Mouse (Mus musculus) embryonic facial prominence, embryonic 10.5 days (tissue): Measurements from ENCODE around the gene Sufu. TPM values are rescaled to one million over a fixed set of nuclear protein-coding genes. Genes with fewer than 3 reads are reported as not detected.
A peak's percentile ranks its signal among the peaks of the same experiment; 100 is the strongest.

Experiments used
- DNase-seq: peaks from one replicate; pipeline ENCODE4 v3.0.0-alpha.2; 2017; ENCODE audit warnings: low spot score
- H3K27ac ChIP-seq: fragments of 300-500 bp; sonication (generic); replicated peaks from 2 replicates; pipeline ENCODE4 v1.5.1; 2016; ENCODE audit warnings: mild to moderate bottlenecking
- H3K27me3 ChIP-seq: fragments of 300-500 bp; sonication (generic); replicated peaks from 2 replicates; pipeline ENCODE4 v1.6.1; 2016; ENCODE audit warnings: low read depth, mild to moderate bottlenecking; ENCODE audit not compliant: poor library complexity, severe bottlenecking
- H3K36me3 ChIP-seq: fragments of 300-500 bp; sonication (generic); replicated peaks from 2 replicates; pipeline ENCODE4 v1.6.1; 2016; ENCODE audit warnings: mild to moderate bottlenecking, moderate library complexity
- H3K4me1 ChIP-seq: fragments of 300-500 bp; sonication (generic); 2 replicates; pipeline ENCODE4 v1.6.1; 2016
- H3K4me3 ChIP-seq: fragments of 300-500 bp; sonication (generic); 2 replicates; pipeline ENCODE4 v1.5.1; 2016; ENCODE audit warnings: mild to moderate bottlenecking, moderate library complexity
- H3K9me3 ChIP-seq: fragments of 300-500 bp; sonication (generic); 2 replicates; pipeline ENCODE4 v1.6.1; 2016; ENCODE audit warnings: mild to moderate bottlenecking
- WGBS: fragments of 180-500 bp; shearing (Covaris S2); methylation state at CpG from one replicate; pipeline ENCODE4 v1.1.7; 2016; 5-methylcytosine and 5-hydroxymethylcytosine counted together
- polyA plus RNA-seq: library from polyadenylated mRNA; unstranded; fragments of >200 nt; fragmentation: Nextera tagmentation; extraction: Ambion mirVana; gene quantifications from 2 replicates; pipeline ENCODE4 v1.2.1, GENCODE M21; 2016

The Sufu gene
- polyA plus RNA-seq, 1 experiment from 2014 or later: 50.5 TPM

- H3K36me3 ChIP-seq: peaks cover 20% of the 10 kb centered on the region
- no peaks in the 10 kb centered on the region for H3K9me3 ChIP-seq
- WGBS: 59% methylated on average over 7 of the region's 7 CpGs
- no peaks in the 10 kb centered on the region for H3K27me3 ChIP-seq
- no peak overlapping the region for H3K4me3 ChIP-seq
- DNase-seq: no peak
- peaks cover 69% of the 10 kb centered on the region for H3K4me1 ChIP-seq
- H3K27ac ChIP-seq: no peak overlapping the region
Measured at GRCm38 (mm10) chr19:46447110-46447509, 50.4 kb downstream of the Sufu start.

- WGBS: 38% methylated on average over 6 of the region's 6 CpGs
- Histone ChIP-seq H3K4me3 (peak overlapping the region; percentile 19; the same call in 1 of the 2 replicates), H3K36me3 (peaks cover 27% of the 10 kb centered on the region), H3K9me3 (no peaks in the 10 kb centered on the region), H3K27ac (peak overlapping the region; percentile 66; the same call in 1 of the 2 replicates), H3K4me1 (peaks cover 73% of the 10 kb centered on the region), H3K27me3 (no peaks in the 10 kb centered on the region)
- DNase-seq: no peak
Measured at GRCm38 (mm10) chr19:46447911-46448310, 51.2 kb downstream of the Sufu start.

DNA sequence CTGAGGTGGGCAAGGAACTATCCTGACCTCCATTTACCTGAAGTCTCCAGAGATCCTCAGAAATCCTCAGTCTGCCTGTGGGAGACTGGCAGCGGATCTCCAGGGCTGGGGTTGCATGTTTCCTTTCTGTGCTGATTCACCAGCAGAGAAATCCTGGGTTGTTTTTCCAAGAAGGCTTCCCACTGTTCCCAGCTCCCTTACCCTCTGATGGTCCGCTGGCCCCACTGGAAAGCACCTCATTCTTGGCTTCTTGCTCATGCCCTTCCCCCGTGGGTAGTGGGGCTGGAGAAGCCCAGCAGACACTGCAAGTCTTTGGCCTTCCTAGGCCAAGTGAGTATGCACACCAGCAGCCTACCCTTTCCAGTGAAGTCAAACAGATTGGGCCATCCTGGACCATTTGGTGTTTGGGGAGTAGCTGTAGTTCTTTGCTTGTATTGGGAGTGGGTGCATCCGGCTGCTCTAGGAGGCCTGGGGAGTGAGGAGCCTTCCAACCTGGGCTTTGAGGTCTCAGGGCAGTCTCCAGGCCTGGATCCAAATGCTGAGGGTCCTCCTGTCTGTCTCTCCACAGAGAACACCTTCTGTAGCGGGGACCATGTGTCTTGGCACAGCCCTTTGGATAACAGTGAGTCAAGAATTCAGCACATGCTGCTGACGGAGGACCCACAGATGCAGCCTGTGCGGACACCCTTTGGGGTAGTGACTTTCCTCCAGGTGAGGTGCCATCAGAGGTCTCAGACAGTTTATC is 52.7 kb downstream of the Sufu start:
- 84% methylated on average over 7 of the region's 7 CpGs for WGBS
- Histone ChIP-seq H3K27ac (0 out of 2 replicates have a peak overlapping the region, but pooled peaks have one; percentile 20), H3K4me1 (peaks cover 73% of the 10 kb centered on the region), H3K4me3 (no peak overlapping the region), H3K36me3 (peaks cover 42% of the 10 kb centered on the region), H3K9me3 (no peaks in the 10 kb centered on the region), H3K27me3 (no peaks in the 10 kb centered on the region)
- DNase-seq: no peak

- WGBS: 47% methylated on average over 10 of the region's 10 CpGs
- peak; percentile 60 for DNase-seq
- Histone ChIP-seq H3K4me1 (peaks cover 79% of the 10 kb centered on the region), H3K36me3 (peaks cover 70% of the 10 kb centered on the region), H3K27ac (peak overlapping the region; percentile 60), H3K27me3 (no peaks in the 10 kb centered on the region), H3K9me3 (no peaks in the 10 kb centered on the region), H3K4me3 (no peak overlapping the region)
Measured at GRCm38 (mm10) chr19:46452052-46452827, 55.5 kb downstream of the Sufu start.

GRCm38 (mm10) chr19:46452916-46453315 is 56.2 kb downstream of the Sufu start:
- Histone ChIP-seq H3K4me3 (no peak overlapping the region), H3K36me3 (peaks cover 77% of the 10 kb centered on the region), H3K27ac (peak overlapping the region; percentile 60), H3K27me3 (no peaks in the 10 kb centered on the region), H3K9me3 (no peaks in the 10 kb centered on the region), H3K4me1 (peaks cover 73% of the 10 kb centered on the region)
- WGBS: 83% methylated on average over 9 of the region's 9 CpGs
- no peak for DNase-seq

- Histone ChIP-seq H3K4me1 (peaks cover 69% of the 10 kb centered on the region), H3K27me3 (no peaks in the 10 kb centered on the region), H3K27ac (peak overlapping the region; percentile 76), H3K4me3 (no peak overlapping the region), H3K36me3 (peaks cover 91% of the 10 kb centered on the region), H3K9me3 (no peaks in the 10 kb centered on the region)
- DNase-seq: no peak
- WGBS: 63% methylated on average over 20 of the region's 20 CpGs
Measured at GRCm38 (mm10) chr19:46454126-46454880, 57.6 kb downstream of the Sufu start.

- DNase-seq: peak; percentile 42
- Histone ChIP-seq H3K4me3 (peak overlapping the region; percentile 11; the same call in 1 of the 2 replicates), H3K27me3 (no peaks in the 10 kb centered on the region), H3K9me3 (no peaks in the 10 kb centered on the region), H3K4me1 (peaks cover 64% of the 10 kb centered on the region), H3K27ac (peak overlapping the region; percentile 76), H3K36me3 (peaks cover 98% of the 10 kb centered on the region)
- WGBS: 73% methylated on average over 1 of the region's 1 CpGs
Measured at GRCm38 (mm10) chr19:46455032-46455431, 58.3 kb downstream of the Sufu start.

DNA sequence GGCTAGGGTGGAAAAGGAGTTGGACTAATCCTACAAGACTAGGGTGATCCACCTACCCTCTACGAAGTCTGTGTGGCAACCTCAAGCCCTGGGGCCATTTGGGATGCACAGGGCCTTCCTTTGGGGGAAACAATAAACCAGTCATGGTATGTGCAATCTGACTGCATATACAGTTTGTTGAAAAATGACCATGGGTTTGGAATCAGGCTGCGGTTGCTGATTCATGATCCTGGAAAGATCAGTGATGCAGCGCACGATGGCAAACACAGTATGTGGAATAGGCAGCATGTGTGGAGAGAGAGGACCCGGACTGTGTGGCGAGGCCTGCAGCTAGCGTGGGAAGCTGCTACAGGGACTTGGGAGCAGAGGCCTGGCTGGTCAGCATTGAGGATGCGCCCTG is 58.9 kb downstream of the Sufu start:
- peak overlapping the region; percentile 76 for H3K27ac ChIP-seq
- H3K36me3 ChIP-seq: peaks cover 99% of the 10 kb centered on the region

GRCm38 (mm10) chr19:46456018-46456735 is 59.5 kb downstream of the Sufu start:
- no peak overlapping the region for H3K4me3 ChIP-seq
- peak overlapping the region; percentile 76 for H3K27ac ChIP-seq
- H3K4me1 ChIP-seq: peaks cover 63% of the 10 kb centered on the region
- DNase-seq: no peak
- no peaks in the 10 kb centered on the region for H3K9me3 ChIP-seq
- WGBS: 88% methylated on average over 5 of the region's 5 CpGs
- H3K27me3 ChIP-seq: no peaks in the 10 kb centered on the region
- peaks cover 99% of the 10 kb centered on the region for H3K36me3 ChIP-seq

More for the DNA sequence above, 58.9 kb downstream of the Sufu start:
- H3K27me3 ChIP-seq: no peaks in the 10 kb centered on the region
- no peaks in the 10 kb centered on the region for H3K9me3 ChIP-seq
- peak overlapping the region; percentile 11; the same call in 1 of the 2 replicates for H3K4me3 ChIP-seq
- H3K4me1 ChIP-seq: peaks cover 63% of the 10 kb centered on the region
- no peak for DNase-seq
- 91% methylated on average over 8 of the region's 8 CpGs for WGBS

DNA sequence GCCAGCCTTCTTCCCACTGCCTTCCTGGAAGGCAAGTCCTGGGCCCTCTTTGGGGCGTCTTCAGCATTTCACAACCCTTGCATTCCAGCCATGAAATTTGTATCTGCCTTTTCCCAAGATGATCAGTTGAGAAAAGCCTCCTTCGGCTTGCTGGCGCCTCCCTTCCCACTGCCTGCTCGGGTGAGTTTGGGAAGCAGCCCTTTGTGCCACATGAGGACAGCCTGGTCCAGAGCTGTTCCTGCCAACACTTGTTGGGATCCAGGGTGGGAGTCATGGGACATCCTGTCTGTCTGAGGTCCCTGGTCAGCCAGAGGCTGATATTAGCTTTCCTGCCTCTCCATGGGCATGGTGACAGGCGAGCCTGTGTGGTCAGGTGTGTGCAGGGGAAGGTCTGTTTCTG is 61.1 kb downstream of the Sufu start:
- 87% methylated on average over 5 of the region's 5 CpGs for whole genome bisulfite sequencing
- no peak for DNase-seq
- Histone ChIP-seq H3K36me3 (peaks cover 99% of the 10 kb centered on the region), H3K9me3 (no peaks in the 10 kb centered on the region), H3K27ac (no peak overlapping the region), H3K4me1 (peaks cover 47% of the 10 kb centered on the region), H3K4me3 (no peak overlapping the region), H3K27me3 (no peaks in the 10 kb centered on the region)

DNA sequence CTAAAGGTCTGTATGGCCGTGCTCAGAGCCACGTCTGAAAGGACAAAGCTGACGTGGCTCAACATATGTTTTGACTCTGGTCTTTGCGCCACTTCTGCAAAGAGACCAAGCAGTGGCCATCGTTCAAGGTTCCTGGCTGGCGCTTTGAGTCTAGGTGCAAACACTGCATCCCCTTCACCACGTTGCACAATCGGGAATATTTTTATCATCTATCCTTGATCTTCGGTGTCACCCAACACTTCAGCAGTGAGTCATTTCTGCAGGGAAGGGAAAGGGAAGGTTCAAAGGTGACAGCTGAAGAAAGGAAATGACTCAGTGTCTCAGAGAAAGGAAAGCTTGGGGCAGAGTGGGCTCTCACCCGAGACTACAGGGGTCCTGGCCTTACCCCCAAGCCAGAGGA is 62.6 kb downstream of the Sufu start:
- Histone ChIP-seq H3K4me1 (peaks cover 32% of the 10 kb centered on the region), H3K27ac (0 out of 2 replicates have a peak overlapping the region, but pooled peaks have one; percentile 35), H3K4me3 (no peak overlapping the region), H3K36me3 (peaks cover 93% of the 10 kb centered on the region), H3K27me3 (no peaks in the 10 kb centered on the region), H3K9me3 (no peaks in the 10 kb centered on the region)
- DNase-seq: no peak
- 79% methylated on average over 10 of the region's 10 CpGs for WGBS

DNA sequence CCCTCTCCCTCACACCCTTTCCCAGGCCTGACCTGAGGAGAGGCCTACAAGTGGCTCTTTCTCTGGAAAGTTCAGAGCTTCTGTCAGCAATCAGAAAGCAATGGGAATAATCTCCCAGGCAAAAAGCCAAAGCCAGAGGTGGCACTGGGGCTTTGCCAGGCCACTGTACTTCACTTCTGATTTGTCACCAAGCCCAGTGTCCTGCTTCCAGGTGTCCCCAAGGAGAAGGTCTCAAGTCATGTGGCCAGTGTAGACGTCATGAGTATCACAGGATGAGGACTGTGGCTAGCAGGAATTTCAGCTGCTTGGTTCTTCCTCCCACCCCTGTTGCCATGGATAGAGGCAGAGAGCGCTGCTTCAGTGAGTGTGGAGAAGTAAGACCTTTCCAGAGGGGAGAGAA is 63.2 kb downstream of the Sufu start:
- Histone ChIP-seq H3K36me3 (peaks cover 86% of the 10 kb centered on the region), H3K4me1 (peaks cover 26% of the 10 kb centered on the region), H3K27me3 (no peaks in the 10 kb centered on the region), H3K27ac (no peak overlapping the region), H3K9me3 (no peaks in the 10 kb centered on the region), H3K4me3 (no peak overlapping the region)
- no peak for DNase-seq
- WGBS: 89% methylated on average over 2 of the region's 2 CpGs
